Mouse (Mus musculus) embryo, embryonic 11.5 days (tissue): ENCODE data around the gene Gm4307.
"Not testable (repeated sequence)": the region's sequence is repeated elsewhere in the genome, so short reads cannot be mapped to it uniquely, and the experiment has no call there.

Experiments
- DNase-seq: peaks from one replicate; pipeline ENCODE4 v3.0.0-alpha.2; 2012; ENCODE audit warnings: low read depth, low spot score

Gm4307 gene

GRCm38 (mm10) chr10:100361038-100361437 is at the start of gene Gm4307:
Gene Gm4307, plus strand, starts transcription at chr10:100361338.
- not testable (repeated sequence) for DNase-seq

DNA sequence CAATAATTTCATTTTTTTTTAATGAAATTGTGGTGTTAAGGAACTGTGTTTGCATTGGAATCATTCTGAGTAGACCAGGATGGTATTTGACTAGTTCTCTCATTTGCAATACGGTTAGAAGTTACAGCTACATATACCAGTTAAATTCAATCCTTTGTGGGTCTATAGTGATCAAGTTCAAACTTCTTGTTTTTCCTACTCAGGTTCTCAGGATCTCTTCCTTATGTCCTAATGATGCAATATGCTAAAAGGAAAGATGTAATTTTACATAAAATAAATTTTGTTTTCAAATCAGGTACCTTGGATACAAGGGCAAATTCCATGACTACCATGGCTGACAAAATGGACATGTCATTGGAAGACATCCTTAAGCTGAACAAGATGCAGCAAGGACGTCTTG is 25.8 kb upstream of the Gm4307 start, which contains the start of gene Gm4301:
Gene Gm4301, plus strand, starts transcription at position 301 of the 400 bp plus-strand sequence.
- DNase-seq, result not testable (repeated sequence)

- DNase-seq, result not testable (repeated sequence)
Observed at GRCm38 (mm10) chr10:100340536-100340935, 20.6 kb upstream of the Gm4307 start, which contains the start of gene Gm4302. Gene Gm4302, plus strand, starts transcription at chr10:100340836.

DNA sequence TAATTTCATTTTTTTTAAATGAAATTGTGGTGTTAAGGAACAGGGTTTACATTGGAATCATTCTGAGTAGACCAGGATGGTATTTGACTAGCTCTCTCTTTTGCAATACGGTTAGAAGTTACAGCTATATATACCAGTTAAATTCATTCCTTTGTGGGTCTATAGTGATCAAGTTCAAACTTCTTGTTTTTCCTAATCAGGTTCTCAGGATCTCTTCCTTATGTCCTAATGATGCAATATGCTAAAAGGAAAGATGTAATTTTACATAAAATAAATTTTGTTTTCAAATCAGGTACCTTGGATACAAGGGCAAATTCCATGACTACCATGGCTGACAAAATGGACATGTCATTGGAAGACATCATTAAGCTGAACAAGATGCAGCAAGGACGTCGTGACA is 15.5 kb upstream of the Gm4307 start, which contains the start of gene Gm4303:
Gene Gm4303, plus strand, starts transcription at position 301 of the 400 bp plus-strand sequence.
- DNase-seq, result not testable (repeated sequence)

DNA sequence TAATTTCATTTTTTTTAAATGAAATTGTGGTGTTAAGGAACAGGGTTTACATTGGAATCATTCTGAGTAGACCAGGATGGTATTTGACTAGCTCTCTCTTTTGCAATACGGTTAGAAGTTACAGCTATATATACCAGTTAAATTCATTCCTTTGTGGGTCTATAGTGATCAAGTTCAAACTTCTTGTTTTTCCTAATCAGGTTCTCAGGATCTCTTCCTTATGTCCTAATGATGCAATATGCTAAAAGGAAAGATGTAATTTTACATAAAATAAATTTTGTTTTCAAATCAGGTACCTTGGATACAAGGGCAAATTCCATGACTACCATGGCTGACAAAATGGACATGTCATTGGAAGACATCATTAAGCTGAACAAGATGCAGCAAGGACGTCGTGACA is 10.3 kb upstream of the Gm4307 start, which contains the start of gene Gm4305:
Gene Gm4305, plus strand, starts transcription at position 301 of the 400 bp plus-strand sequence.
- not testable (repeated sequence) for DNase-seq

- DNase-seq, result not testable (repeated sequence)
Observed at GRCm38 (mm10) chr10:100356841-100357240, 4.3 kb upstream of the Gm4307 start.

- DNase-seq, result not testable (repeated sequence)
Observed at GRCm38 (mm10) chr10:100382460-100382859, 21.3 kb downstream of the Gm4307 start, which contains the start of gene Gm4312. Gene Gm4312, minus strand, starts transcription at chr10:100382560.

- DNase-seq, result not testable (repeated sequence)
Observed at GRCm38 (mm10) chr10:100402301-100402700, 41.2 kb downstream of the Gm4307 start.
